Mouse (Mus musculus) liver, postnatal 0 days (tissue): ENCODE data around the gene Ccdc47.
A peak's percentile ranks its signal among the peaks of the same experiment; 100 is the strongest.

Experiments
- CTCF ChIP-seq: sonication (generic); IDR thresholded peaks from 2 replicates; pipeline ENCODE4 v1.5.1; 2016; ENCODE audit warnings: antibody characterized with exemption, low read depth
- EP300 ChIP-seq: IDR thresholded peaks from 2 replicates; pipeline ENCODE4 v1.6.1; 2016; ENCODE audit warnings: antibody characterized with exemption, low read depth, mild to moderate bottlenecking

- TF ChIP-seq CTCF (peak; percentile 37), EP300 (no peak)
These were observed 23.3 kb downstream of the Ccdc47 start for GRCm38 (mm10) chr11:106192657-106193370.
